Mouse (Mus musculus) kidney, adult 11 months (tissue): ENCODE measurements around the gene Mettl13.

Experiments
- DNase-seq: peaks from one replicate; pipeline ENCODE4 v3.0.0; 2022

Gene Mettl13

GRCm38 (mm10) chr1:162548016-162548916, at the start of gene Mettl13:
TSS of gene Mettl13 (minus strand) at chr1:162548551.
- DNase-seq = peak; percentile 88

- no peak for DNase-seq
Observed at GRCm38 (mm10) chr1:162597379-162598102, 49.2 kb upstream of the Mettl13 start.

- no peak for DNase-seq
Observed at GRCm38 (mm10) chr1:162590415-162590997, 42.2 kb upstream of the Mettl13 start.

GRCm38 (mm10) chr1:162589443-162589842, 41.1 kb upstream of the Mettl13 start:
- DNase-seq = no peak

DNA sequence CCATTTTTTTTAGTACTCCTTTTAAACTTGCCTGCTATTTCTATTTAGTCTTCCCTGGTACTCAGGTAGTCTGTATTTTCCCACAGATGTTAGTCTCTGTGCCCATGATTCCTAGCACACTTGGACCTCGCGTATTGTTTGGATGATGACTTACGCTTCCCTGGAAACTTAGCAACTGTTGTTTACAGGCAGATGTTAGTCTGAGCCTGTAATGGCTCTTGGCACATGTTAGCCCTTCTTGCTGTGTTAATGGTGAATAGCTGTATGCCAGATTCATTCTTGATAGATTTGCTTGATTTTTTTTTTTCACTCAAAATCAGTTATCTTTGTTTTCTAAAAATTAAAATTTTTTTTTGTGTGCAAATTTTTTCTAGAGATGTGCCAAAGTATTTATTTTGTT, 40.3 kb upstream of the Mettl13 start:
- DNase-seq = no peak

GRCm38 (mm10) chr1:162586282-162586681, 37.9 kb upstream of the Mettl13 start:
- no peak for DNase-seq

- DNase-seq = no peak
Observed at GRCm38 (mm10) chr1:162582884-162583283, 34.5 kb upstream of the Mettl13 start.

GRCm38 (mm10) chr1:162575098-162575497, 26.7 kb upstream of the Mettl13 start:
- no peak for DNase-seq

GRCm38 (mm10) chr1:162570931-162571601, 22.7 kb upstream of the Mettl13 start:
- peak; percentile 12 for DNase-seq

GRCm38 (mm10) chr1:162570260-162570748, 22.0 kb upstream of the Mettl13 start, which contains the start of gene Vamp4:
TSS of gene Vamp4 (plus strand) at chr1:162570515.
- peak; percentile 91 for DNase-seq

DNA sequence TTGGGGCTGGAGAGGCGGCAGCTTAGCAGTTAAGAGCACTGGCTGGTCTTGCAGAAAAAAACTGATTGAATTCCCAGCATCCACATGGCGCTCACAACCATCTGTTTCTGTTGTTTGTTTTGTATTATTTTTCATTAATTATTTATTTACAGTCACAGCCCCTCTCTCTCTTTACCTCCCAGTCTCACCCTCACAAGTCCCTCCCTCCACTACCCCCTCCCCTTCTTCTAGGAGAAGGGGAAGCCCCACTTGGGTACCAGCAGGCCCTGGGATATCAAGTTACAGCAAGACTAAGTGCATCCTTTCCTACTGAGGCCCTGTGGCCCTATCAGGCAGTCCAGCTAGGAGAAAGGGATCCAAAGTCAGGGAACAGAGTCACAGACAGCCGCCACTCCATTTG, 19.0 kb upstream of the Mettl13 start:
- DNase-seq = no peak

DNA sequence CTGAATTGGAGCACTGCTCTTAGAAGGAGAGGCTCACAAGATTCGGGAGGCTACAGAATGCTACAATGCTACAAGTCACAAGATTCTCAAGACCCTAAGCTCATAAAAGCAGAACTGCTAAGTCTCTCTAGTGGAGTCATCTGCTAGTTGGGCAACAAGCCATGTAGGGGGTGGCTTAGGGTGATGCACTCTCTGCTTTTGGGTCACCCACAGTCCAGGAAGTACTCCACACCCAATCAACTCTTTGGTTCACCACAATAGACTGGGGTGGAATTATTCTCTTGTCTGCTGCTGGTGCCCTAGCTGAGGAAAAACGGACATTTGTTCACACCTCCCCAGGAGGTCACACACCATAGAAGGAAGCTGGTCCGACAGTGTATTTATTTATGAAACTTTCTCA, 16.6 kb upstream of the Mettl13 start:
- no peak for DNase-seq

DNA sequence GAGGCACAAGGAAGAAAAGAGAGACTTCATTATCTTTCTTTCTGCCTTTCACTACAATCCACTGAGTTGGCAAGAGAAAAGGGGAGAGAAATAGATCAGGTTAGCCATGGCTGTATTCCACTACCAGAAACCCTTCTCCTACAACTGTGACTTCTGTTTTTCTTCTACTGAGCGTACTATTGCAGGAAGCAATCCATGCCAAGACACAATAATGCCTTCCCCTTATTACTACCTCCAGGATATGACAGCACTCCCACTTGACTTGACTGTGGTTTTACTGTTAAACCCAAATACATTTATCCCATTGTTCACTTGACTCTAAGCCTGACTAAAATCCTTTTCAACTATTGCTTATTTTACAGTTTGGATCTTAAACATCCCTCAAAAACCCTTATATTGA, 14.9 kb upstream of the Mettl13 start:
- DNase-seq = no peak

DNA sequence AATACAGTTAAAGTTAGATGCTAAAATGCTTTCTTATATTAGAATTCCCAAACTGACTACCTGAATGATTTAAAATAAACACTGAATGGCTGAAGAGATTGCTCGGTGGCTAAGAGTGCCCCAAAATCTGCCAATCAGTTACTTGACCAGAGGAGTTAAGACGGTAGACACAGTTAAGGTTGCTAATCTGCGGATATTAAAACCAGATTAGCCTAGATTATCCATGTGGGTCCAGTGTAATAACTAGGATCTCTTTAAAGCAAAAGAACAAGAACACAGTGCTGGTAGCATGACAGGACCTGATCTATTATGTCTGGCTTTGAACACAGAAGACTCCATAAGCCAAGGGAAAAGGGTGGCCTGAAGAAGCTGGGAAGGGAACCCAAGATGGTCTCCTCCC, 5.8 kb upstream of the Mettl13 start:
- DNase-seq = no peak

- DNase-seq = no peak
Observed at GRCm38 (mm10) chr1:162552956-162553355, 4.6 kb upstream of the Mettl13 start.

GRCm38 (mm10) chr1:162549615-162550283, 1.4 kb upstream of the Mettl13 start:
- DNase-seq = no peak

- no peak for DNase-seq
Observed at GRCm38 (mm10) chr1:162548917-162549613, 714 bp upstream of the Mettl13 start.

- DNase-seq = no peak
Observed at GRCm38 (mm10) chr1:162547607-162548006, 744 bp downstream of the Mettl13 start.

GRCm38 (mm10) chr1:162543231-162543630, 5.1 kb downstream of the Mettl13 start:
- DNase-seq = no peak

DNA sequence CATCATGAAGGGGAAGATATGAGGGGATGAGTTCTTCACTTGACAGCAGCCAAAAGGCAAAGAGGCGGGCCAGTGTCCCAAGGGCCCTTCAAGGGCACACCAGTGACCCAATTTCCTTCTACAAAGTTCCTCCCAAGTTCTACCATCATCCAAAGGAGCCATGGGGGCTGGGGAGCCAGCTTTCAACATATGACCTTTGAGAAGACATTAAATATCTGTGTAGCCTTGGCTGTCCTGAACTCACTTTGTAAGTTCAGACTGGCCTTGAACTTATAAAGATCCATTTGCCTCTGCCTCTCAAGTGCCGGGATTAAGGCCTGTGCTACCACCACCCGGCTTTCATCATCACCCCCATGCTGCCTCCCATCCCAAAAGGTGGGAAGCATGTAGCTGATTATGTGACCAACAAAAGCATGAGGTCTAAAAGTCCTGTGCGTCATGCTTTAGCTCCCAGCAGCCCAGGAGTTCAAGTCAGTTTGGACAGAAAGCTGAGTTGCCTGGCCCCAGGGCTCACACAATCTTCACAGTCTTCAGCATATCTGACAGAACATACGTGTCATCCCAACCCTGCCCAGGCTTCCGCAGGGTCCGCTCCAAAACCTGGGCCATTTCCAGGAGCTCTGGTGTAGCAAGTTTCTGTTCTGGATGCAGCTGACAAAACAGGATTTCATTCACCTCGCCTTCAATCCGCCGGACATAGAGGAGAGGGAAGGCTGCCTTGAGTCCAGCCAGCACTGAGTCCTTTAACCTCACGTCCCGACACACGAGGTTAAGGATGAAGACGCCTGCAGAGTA, 14.4 kb downstream of the Mettl13 start:
- no peak for DNase-seq

DNA sequence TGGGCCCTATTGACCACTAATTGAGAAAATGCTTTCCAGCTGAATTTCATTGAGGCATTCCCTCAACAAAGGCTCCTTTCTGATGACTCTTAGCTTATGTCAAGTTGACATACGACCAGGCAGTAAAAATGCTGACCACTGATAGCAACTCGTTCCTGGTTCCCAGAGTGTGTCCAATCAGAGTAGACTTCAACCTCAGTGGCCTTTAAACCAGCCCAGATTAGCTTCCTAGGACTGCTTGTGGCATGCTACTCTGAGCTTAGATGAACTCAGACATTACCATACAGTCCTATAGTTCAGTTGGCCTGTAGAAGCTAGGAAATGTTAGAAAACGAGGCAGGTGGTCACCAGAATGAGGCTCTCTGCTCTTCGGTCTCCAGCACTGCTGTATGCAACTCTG, 16.0 kb downstream of the Mettl13 start:
- no peak for DNase-seq
